Mouse (Mus musculus): ENCODE results near the gene Cep170.
"Not testable (repeated sequence)": the region's sequence is repeated elsewhere in the genome, so short reads cannot be mapped to it uniquely, and the experiment has no call there.

Gene Cep170

DNA sequence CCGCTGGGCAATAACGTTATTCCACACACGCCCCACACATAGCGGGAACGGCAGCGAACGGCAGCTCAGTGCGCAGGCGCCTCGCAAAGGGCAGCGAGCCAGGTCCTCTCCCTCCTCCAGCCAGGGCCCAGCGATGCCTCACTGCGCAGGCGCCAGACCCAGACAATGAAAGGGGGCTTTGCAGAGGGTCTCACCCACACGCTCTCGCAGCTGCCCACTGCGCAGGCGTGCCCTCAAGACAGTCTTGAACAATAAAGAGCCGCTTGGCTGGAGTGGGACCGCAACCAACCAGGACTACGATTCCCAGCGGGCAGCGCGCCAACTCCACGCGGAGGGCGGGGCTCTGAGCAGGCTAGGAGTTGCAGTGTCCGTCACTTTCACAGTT is at the start of gene Cep170:
Gene Cep170, minus strand, starts transcription at position 32 of the 385 bp plus-strand sequence.
- DNase-seq (ENCODE audit: low read depth, low spot score) = peak; percentile 99

DNA sequence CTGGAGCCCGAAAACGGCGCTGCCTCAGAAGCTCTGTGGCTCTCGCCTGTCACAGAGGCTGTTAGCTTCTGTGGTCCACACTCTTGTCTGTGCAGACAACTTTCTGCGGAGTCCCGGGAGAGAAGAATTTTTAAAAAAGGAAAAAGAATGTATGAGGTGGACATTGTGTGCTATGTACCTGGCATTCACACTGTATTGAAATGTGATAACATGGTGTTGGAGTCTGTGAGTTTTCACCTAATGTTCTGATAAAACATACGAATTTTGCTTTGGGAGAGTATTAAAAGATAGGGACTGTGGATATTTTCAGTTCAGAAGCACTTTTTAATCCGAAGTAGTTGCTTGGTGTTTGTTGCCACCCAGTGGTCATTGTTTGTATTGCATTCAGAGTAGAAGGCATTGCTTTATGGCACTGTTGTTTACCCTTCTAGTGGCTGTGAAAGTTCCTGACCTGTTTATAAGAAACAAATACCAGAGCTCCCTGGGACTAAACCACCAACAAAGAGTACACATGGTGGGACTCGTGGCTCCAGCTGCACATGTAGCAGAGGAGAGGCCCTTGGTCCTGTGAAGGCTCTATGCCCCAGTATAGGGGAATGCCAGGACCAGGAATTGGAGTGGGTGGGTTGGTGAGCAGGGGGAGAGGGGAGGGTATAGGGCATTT is 48.2 kb upstream of the Cep170 start:
- DNase-seq (ENCODE audit: low read depth, low spot score) = peak; percentile 50

GRCm38 (mm10) chr1:176852813-176853590 is 39.1 kb upstream of the Cep170 start:
- no peak for DNase-seq (ENCODE audit: low read depth, low spot score)

GRCm38 (mm10) chr1:176851401-176851800 is 37.5 kb upstream of the Cep170 start:
- DNase-seq (ENCODE audit: low read depth, low spot score) = no peak

GRCm38 (mm10) chr1:176849377-176849776 is 35.5 kb upstream of the Cep170 start:
- DNase-seq (ENCODE audit: low read depth, low spot score) = no peak

- DNase-seq (ENCODE audit: low read depth, low spot score) = no peak
Measured at GRCm38 (mm10) chr1:176848613-176849290, 34.9 kb upstream of the Cep170 start.

DNA sequence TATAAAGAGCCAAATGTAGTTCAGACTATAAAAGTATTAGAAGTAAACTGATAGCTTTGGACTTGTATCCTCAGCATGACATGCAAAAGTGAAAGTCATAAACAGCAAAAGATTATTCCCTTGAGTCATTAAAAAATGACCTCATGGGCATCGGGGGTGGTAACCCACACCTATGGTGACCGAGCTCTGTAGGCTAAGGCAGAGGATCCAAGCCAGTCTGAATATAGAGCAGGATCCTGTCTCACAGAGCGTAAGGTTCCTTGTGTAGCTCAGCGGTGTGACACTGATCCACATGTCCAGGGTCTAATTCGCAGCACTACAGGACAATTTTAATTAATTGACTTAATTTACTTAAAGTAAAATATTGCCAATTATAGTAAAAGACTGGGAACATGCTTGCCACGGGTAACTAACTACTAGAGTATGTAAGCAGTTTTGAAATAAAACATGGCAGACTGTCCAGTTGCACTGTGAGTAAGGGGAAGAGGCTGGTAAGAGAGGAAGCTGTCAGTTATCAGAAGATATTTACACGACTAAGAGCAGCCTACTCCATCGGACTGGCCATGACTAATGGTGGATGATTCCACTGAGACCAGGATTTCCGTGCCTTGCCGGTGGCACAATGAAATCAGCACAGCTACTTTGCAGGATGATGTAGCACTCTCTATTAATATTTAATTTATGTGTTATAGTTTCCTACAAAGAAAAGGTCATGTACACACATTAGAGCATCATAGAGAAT is 33.4 kb upstream of the Cep170 start:
- no peak for DNase-seq (ENCODE audit: low read depth, low spot score)

GRCm38 (mm10) chr1:176845082-176845977 is 31.5 kb upstream of the Cep170 start:
- no peak for DNase-seq (ENCODE audit: low read depth, low spot score)

- DNase-seq (ENCODE audit: low read depth, low spot score) = not testable (repeated sequence)
Measured at GRCm38 (mm10) chr1:176836562-176836961, 22.7 kb upstream of the Cep170 start.

- no peak for DNase-seq (ENCODE audit: low read depth, low spot score)
Measured at GRCm38 (mm10) chr1:176835501-176836294, 21.8 kb upstream of the Cep170 start.

DNA sequence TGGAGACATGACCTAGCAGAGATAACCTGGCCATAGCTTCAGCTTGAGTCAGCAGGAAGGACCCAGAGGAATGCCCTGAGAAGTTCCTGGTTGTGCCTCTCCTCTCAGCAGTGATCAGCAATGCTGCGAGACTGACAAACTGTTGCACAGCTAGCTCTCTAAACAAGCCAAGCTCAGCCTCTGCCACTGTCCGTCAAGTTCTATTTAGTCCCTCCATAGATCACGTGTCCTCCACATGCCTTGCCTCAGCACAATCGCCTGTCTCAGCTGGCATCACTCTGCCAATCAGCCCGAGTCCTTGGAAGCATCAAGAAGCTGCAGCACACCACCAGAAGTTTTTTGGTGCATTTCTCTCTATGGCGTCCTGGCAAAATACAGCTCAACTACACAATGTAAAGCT is 21.0 kb upstream of the Cep170 start:
- no peak for DNase-seq (ENCODE audit: low read depth, low spot score)

DNA sequence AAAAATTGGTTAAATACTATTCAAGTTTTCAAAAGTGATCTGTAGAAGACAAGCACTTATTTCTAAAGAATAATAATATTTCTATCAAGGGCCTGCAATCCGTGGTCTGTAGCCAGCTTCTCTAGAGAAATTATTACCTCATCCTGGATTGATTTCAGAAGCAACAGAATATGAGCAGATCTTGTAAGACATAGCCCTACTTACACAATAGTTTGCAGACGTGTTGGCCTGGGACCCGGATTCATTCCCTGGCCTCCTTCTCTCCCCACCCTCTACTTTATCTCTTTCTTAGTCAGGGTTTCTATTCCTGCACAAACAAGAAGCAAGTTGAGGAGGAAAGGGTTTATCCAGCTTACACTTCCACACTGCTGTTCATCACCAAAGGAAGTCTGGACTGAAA is 20.1 kb upstream of the Cep170 start:
- DNase-seq (ENCODE audit: low read depth, low spot score) = no peak

DNA sequence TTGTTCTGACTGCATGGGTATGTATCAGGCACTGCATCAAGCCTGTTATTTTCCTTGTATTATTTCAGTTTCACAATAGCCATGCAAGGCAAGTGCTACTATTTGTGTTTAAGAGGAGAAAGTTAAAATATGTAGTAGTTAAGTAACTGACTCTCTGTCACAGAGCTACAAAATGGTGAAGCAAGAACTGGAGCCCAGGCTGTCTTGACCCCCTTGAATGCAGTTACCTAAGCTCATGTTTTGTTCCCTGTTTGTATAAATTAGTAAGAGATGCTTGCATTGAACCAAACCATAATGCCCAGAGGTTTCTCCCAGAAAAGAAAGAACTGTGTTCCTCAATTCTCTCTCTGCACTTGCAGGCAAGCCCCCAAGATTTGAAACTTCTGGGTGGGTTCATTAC is 19.4 kb upstream of the Cep170 start:
- no peak for DNase-seq (ENCODE audit: low read depth, low spot score)

- no peak for DNase-seq (ENCODE audit: low read depth, low spot score)
Measured at GRCm38 (mm10) chr1:176832607-176833006, 18.7 kb upstream of the Cep170 start.

DNA sequence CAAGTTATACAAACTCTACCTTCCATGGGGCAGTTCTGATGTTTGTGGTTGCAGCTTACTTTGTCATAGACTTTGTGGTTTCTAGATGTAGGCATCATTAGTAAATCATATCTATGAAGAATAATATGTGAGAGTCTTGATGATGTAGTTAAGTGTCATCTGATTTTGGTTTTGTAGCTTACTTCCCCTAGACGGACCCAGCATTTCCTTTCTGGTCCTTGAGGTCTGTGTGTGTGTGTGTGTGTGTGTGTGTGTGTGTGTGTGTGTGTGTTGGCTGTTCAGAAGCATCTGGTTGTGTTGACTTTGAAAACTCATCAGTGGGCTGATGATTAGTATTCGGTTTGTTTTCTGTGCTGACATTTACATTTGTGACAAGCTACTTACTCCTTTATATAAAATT is 18.2 kb upstream of the Cep170 start:
- no peak for DNase-seq (ENCODE audit: low read depth, low spot score)

DNA sequence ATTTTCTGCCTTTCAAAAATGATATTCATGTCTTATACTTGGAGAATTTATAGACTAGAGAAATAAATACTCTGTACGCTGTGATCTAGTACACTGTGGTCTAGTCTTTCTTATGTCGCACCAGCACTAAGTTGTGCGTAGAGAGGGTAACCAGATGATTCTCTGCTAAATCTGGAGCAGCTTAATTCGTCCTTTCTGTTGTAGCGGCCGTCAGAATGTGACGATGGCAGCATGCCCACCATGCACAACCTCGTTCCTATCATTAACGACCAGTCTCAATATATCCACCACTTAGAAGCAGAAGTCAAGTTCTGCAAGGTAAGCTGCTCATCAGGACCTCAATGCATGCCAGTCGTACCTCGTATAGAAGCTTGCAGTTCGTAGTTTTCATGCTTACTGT is 14.8 kb upstream of the Cep170 start:
- no peak for DNase-seq (ENCODE audit: low read depth, low spot score)

- no peak for DNase-seq (ENCODE audit: low read depth, low spot score)
Measured at GRCm38 (mm10) chr1:176827945-176828485, 14.1 kb upstream of the Cep170 start.

DNA sequence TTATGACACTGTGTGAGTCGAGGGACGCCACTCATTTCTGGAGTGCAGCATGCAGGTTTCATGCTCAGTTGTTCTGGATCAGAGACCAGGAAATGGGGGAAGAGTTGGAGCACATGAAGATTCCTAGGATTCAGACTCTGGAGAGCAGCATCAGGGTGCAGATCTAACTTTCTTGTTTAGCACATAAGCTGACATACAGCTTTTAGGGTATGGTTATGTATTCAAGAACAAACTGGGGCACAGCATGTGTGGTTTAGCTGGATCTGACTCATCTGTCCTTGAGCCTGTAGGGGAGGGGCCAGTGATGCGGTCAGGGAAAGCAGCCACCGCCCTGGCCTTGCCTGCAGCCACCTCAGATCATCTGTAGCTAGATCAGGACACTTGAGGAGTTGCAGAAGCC is 13.5 kb upstream of the Cep170 start:
- no peak for DNase-seq (ENCODE audit: low read depth, low spot score)

GRCm38 (mm10) chr1:176826931-176827330 is 13.1 kb upstream of the Cep170 start:
- DNase-seq (ENCODE audit: low read depth, low spot score) = no peak

GRCm38 (mm10) chr1:176826186-176826585 is 12.3 kb upstream of the Cep170 start:
- no peak for DNase-seq (ENCODE audit: low read depth, low spot score)

All from brain, embryonic 18.5 days (tissue).